Mouse (Mus musculus): Measurements from ENCODE around the gene Myh9. TPM values are rescaled to one million over a fixed set of nuclear protein-coding genes. Genes with fewer than 3 reads are reported as not detected.

The Myh9 gene
- 294 and 404 TPM in 2 replicates for polyA plus RNA-seq (2012)

GRCm38 (mm10) chr15:77842047-77842843 lies at the start of gene Myh9:
Myh9 (minus strand) TSS chr15:77842175.

DNA sequence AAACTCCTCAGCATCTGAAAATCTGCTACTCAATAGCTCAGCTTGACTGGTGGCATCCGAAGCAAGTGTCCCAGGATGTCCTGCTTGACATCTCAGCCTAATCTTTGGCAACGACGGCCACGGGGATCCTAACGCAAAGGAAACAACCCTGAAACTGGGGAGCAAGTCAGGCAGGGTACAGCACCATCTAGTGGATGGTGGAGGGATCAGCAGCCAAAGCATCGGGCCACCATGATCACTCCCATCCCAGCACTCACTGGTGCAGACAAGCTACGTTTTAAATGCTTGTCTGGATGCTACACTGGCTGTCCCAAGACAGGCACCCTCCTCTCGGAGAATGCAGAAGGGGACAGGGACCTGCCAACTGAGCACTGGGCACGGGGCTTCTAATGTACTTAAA lies 85.1 kb downstream of the Myh9 start, which contains the start of gene Apol8:
Apol8 (minus strand) TSS at position 156 of the 400 bp plus-strand sequence.

GRCm38 (mm10) chr15:77728739-77729138 lies 113.2 kb downstream of the Myh9 start, which contains the start of gene Apol9b:
Apol9b (plus strand) TSS chr15:77729039.

Other genes with a start within 250 kb of the Myh9 start
- not detected in 2 replicates for gene Apol10b, start 246.1 kb downstream of the Myh9 start, polyA plus RNA-seq (2012)
- gene Gm36245, start 242.9 kb downstream of the Myh9 start, polyA plus RNA-seq (2012) = not detected in 2 replicates
- 0.13 and 0.17 TPM in 2 replicates for gene Apol11b, start 198.9 kb downstream of the Myh9 start, polyA plus RNA-seq (2012)
- 0.08 and 0.22 TPM in 2 replicates for gene Apol7e, start 143.3 kb downstream of the Myh9 start, polyA plus RNA-seq (2012)
- gene Apol9b, start 113.1 kb downstream of the Myh9 start, polyA plus RNA-seq (2012) = 0.11 and 0.23 TPM in 2 replicates
- gene Apol8, start 85.2 kb downstream of the Myh9 start, polyA plus RNA-seq (2012) = 1.3 and 1.9 TPM in 2 replicates
- 277 and 324 TPM in 2 replicates for gene Txn2, start 86.8 kb upstream of the Myh9 start, polyA plus RNA-seq (2012)
- 8.3 and 8.8 TPM in 2 replicates for gene Foxred2, start 114.5 kb upstream of the Myh9 start, polyA plus RNA-seq (2012)
- gene Eif3d, start 128.6 kb upstream of the Myh9 start, polyA plus RNA-seq (2012) = 40.6 and 44.4 TPM in 2 replicates

Measured in megakaryocyte-erythroid progenitor cell, adult 5 weeks (primary cell).